Mouse (Mus musculus) forelimb bud, embryonic 11.5 days (tissue): Measurements from ENCODE around the gene Myh10.

ENCODE experiments used
- DNase-seq: peaks from one replicate; pipeline ENCODE4 v3.0.0-alpha.2; 2012; ENCODE audit warnings: low read depth, low spot score

The Myh10 gene

GRCm38 (mm10) chr11:68745374-68746200, 54.2 kb downstream of the Myh10 start:
- no peak for DNase-seq

- DNase-seq, result no peak
These were observed 56.8 kb downstream of the Myh10 start for GRCm38 (mm10) chr11:68748121-68748520.

- DNase-seq, result no peak
These were observed 58.8 kb downstream of the Myh10 start for GRCm38 (mm10) chr11:68750206-68750605.

GRCm38 (mm10) chr11:68750938-68751337, 59.6 kb downstream of the Myh10 start:
- no peak for DNase-seq

GRCm38 (mm10) chr11:68754283-68754682, 62.9 kb downstream of the Myh10 start:
- DNase-seq, result peak; percentile 84

- DNase-seq, result no peak
These were observed 65.3 kb downstream of the Myh10 start for GRCm38 (mm10) chr11:68756456-68757348.

- no peak for DNase-seq
These were observed 68.3 kb downstream of the Myh10 start for GRCm38 (mm10) chr11:68759691-68760090.

GRCm38 (mm10) chr11:68761155-68761554, 69.8 kb downstream of the Myh10 start:
- no peak for DNase-seq

- no peak for DNase-seq
These were observed 70.3 kb downstream of the Myh10 start for GRCm38 (mm10) chr11:68761664-68762063.

GRCm38 (mm10) chr11:68764622-68765021, 73.3 kb downstream of the Myh10 start:
- DNase-seq, result no peak

- DNase-seq, result no peak
These were observed 76.6 kb downstream of the Myh10 start for GRCm38 (mm10) chr11:68767762-68768542.

GRCm38 (mm10) chr11:68769770-68770510, 78.6 kb downstream of the Myh10 start:
- DNase-seq, result no peak

- DNase-seq, result no peak
These were observed 84.8 kb downstream of the Myh10 start for GRCm38 (mm10) chr11:68776147-68776655.

GRCm38 (mm10) chr11:68777933-68778332, 86.6 kb downstream of the Myh10 start:
- no peak for DNase-seq

GRCm38 (mm10) chr11:68778855-68779254, 87.5 kb downstream of the Myh10 start:
- DNase-seq, result no peak

GRCm38 (mm10) chr11:68779735-68780465, 88.5 kb downstream of the Myh10 start:
- no peak for DNase-seq

- DNase-seq, result no peak
These were observed 89.2 kb downstream of the Myh10 start for GRCm38 (mm10) chr11:68780466-68781114.

- no peak for DNase-seq
These were observed 91.0 kb downstream of the Myh10 start for GRCm38 (mm10) chr11:68782336-68782735.

GRCm38 (mm10) chr11:68785813-68786212, 94.5 kb downstream of the Myh10 start:
- DNase-seq, result no peak

- no peak for DNase-seq
These were observed 95.9 kb downstream of the Myh10 start for GRCm38 (mm10) chr11:68787222-68787621.
